Mouse (Mus musculus) bone marrow macrophage, adult 2 months (primary cell): ENCODE measurements around the gene Tgfbr2.

Experiments used
- CTCF ChIP-seq: IDR thresholded peaks from 2 replicates; pipeline ENCODE4 v1.5.1; 2012; ENCODE audit warnings: low read depth, mild to moderate bottlenecking, low read length, moderate library complexity
- POLR2A ChIP-seq: IDR thresholded peaks from 2 replicates; pipeline ENCODE4 v1.6.1; 2012; ENCODE audit warnings: mild to moderate bottlenecking, low read depth, low read length, borderline replicate concordance

DNA sequence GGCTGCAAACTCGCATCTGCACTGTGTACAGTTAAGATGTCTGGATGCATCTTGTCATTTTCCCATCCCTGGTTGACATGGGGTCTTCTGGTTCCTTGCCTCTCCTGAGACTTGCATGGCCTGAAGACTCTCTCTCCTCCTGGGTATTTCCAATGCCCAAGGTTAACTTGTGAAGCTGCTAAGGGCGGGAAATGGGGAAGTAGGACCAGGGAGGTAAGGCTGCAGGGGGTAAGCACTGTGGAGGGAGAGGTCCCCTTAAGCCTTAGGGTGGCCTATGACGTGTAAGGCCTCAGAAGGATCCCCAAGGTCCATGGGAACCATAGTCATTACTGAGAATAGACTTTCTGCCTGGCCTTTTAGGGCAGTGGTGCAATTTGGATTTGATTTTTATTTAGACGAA is 133.8 kb downstream of the Tgfbr2 start:
- no peak for TF ChIP-seq POLR2A
- no peak for TF ChIP-seq CTCF
